Mouse (Mus musculus): ENCODE results near the gene Vmn1r137. TPM values are rescaled to one million over a fixed set of nuclear protein-coding genes. Genes with fewer than 3 reads are reported as not detected.

The Vmn1r137 gene
- total RNA-seq (2023): not detected

DNA sequence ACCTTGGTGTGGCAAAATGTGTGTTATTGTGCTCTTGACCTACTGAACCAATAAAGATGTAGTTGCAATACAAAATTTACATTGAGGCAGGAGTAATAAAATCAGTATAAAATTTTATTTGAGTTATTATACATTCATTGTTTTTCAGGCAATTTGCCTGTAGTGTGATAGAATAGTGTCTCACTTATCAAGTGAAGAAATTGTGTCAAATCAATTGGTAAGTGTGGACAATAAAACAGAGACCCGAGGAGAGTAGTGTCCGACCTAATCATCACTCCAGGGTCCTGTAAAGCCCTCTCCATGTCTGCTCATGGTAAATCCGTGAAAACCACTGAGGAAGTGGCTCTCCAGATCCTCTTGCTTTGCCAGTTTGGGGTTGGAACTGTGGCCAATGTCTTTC, at the start of gene Vmn1r137:
Gene Vmn1r137, plus strand, starts transcription at position 301 of the 400 bp plus-strand sequence.

DNA sequence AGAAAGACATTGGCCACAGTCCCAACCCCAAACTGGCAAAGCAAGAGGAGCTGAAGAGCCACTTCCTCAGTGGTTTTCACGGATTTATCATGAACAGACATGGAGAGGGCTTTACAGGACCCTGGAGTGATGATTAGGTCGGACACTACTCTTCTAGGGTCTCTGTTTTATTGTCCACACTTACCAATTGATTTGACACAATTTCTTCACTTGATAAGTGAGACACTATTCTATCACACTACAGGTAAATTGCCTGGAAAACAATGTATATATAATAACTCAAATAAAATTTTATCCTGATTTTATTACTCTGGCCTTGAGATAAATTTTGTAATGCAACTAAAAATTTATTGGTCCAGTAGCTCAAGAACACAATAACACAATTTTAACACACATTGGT, 34.4 kb downstream of the Vmn1r137 start, which contains the start of gene Vmn1r138:
Gene Vmn1r138, minus strand, starts transcription at position 101 of the 400 bp plus-strand sequence.

Other genes starting within 250 kb of the Vmn1r137 start
- not detected for gene Gm4175, start 233.1 kb upstream of the Vmn1r137 start, total RNA-seq (2023)
- gene Gm4177, start 197.9 kb upstream of the Vmn1r137 start, total RNA-seq (2023): not detected
- gene Vmn1r135, start 162.2 kb upstream of the Vmn1r137 start, total RNA-seq (2023): not detected
- gene Gm5725, start 150.3 kb upstream of the Vmn1r137 start, total RNA-seq (2023): not detected
- not detected for gene Gm5891, start 73.3 kb upstream of the Vmn1r137 start, total RNA-seq (2023)
- not detected for gene Vmn1r138, start 34.3 kb downstream of the Vmn1r137 start, total RNA-seq (2023)
- gene Gm6176, start 61.7 kb downstream of the Vmn1r137 start, total RNA-seq (2023): not detected
- gene Vmn1r139, start 74.5 kb downstream of the Vmn1r137 start, total RNA-seq (2023): not detected
- gene Gm16451, start 123.7 kb downstream of the Vmn1r137 start, total RNA-seq (2023): not detected
- gene Gm10666, start 140.2 kb downstream of the Vmn1r137 start, total RNA-seq (2023): not detected
- not detected for gene Vmn1r142, start 169.4 kb downstream of the Vmn1r137 start, total RNA-seq (2023)
- not detected for gene Vmn1r143, start 194.8 kb downstream of the Vmn1r137 start, total RNA-seq (2023)
- not detected for gene Gm8653, start 206.7 kb downstream of the Vmn1r137 start, total RNA-seq (2023)
- not detected for gene Gm8453, start 234.9 kb downstream of the Vmn1r137 start, total RNA-seq (2023)